Comparison of ENCODE assay signal across 16 mouse cellular contexts in the genomic region with DNA sequence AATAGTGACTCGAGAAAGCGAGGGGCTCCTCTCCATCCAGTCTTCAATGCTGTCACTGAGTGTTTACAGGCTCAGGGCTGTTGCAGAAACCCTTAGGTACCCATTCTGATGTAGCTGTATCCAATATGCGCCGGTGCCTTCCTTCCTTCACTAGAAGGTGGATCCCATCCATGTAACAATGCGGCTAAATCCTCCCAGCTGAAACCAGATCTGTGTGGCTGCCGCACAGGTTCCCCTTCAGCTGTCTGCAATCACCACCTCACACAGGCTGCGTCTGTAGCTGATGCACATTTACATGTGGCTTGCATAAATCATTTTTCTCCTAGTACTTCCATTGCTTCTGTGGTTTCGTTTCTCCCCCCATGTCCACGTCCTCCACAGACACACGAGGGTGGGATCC.
"Had no signal": no experiment of that assay in that cellular context is flagged by ENCODE, and none has a peak within 500 bp of the region (broad histone marks: within the 10 kb centered on the region; RNA-seq: fewer than 3 reads in every experiment).

No protein-coding gene starts in this region.

- H3K36me3 ChIP-seq: liver, embryonic 13.5 days had no signal

- H3K9ac ChIP-seq: liver, embryonic 13.5 days had no signal

- H3K4me2 ChIP-seq: liver, embryonic 13.5 days; midbrain, embryonic 11.5 days had no signal

- H3K27me3 ChIP-seq: liver, embryonic 13.5 days had no signal

- ATAC-seq: intestine, embryonic 16.5 days had no signal

- H3K27ac ChIP-seq: kidney, postnatal 0 days; layer of hippocampus, adult 2 months; left cerebral cortex, adult 2 months; liver, embryonic 13.5 days; macrophage had no signal

- DNase-seq: kidney, adult 18-20 months; kidney, adult 9 months; kidney, postnatal 25 days; layer of hippocampus, adult 9-11 months; left cerebral cortex, postnatal 4 days; liver, embryonic 13.5 days; lung, adult 2 months; lung, postnatal 14 days; thymus, adult 18-20 months; thymus, postnatal 36 days had no signal

- H3K9me3 ChIP-seq: liver, embryonic 13.5 days had no signal

- H3K4me1 ChIP-seq: liver, embryonic 13.5 days had no signal

- H3K4me3 ChIP-seq: layer of hippocampus, adult 2 months; left cerebral cortex, adult 2 months; liver, embryonic 13.5 days had no signal
